Mouse (Mus musculus): Measurements from ENCODE around the gene Mrpl2. TPM values are rescaled to one million over a fixed set of nuclear protein-coding genes. Genes with fewer than 3 reads are reported as not detected.

Mrpl2 gene
- polyA plus RNA-seq (2014; fragmentation: Nextera tagmentation; extraction: Ambion mirVana) = 59.9 and 64.4 TPM in 2 replicates

DNA sequence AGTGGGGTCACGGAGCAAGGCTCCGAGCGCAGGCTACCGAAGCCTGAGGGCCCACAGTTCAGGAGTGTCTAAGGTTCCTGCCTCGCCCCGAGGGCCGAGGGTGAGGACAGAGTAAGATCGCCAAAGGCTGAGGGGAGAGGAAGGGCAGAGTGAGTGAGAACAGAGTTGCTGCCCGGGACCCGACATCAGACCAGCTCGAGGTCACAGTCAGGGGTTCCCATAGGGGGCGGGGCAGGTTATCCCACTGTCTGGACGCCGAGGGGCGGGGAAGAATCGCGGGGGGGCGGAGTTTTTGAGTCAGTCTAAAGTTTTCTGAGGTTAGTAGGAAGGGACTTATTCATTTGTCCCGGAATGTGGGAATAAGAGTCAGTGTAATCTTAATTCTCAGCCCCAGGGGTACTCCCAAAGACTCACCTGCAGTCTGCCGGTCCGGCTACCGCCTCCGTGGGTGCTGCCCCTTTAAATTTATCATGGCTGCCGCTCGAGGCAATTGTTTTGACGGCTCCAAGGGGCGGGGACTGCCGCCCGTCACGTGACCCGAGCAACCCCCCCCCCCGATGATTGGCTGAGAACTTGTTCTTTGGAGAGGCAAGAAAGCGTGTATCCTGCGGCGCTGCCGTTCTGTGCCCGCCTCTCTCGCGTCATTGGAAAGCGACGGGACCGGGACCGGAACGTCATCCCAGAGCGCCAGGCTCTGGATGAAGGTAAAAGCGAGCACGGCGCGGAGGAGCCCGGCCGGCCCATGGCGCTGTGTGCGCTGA, at the start of gene Mrpl2, which contains the start of gene Klc4:
Mrpl2 (plus strand) TSS at position 669 of the 761 bp plus-strand sequence.
Klc4 (minus strand) TSS at position 462 of the 761 bp plus-strand sequence.
- WGBS = under 1% methylated on average over 51 of the region's 53 CpGs
- H3K9ac ChIP-seq (replicated peaks; ENCODE audit: low read depth, low read length) = peak within 1 kb of the TSS; percentile 83
- H3K9me3 ChIP-seq (ENCODE audit: control insufficient read depth, low read length) = no peaks in the 10 kb centered on the region
- peak within 1 kb of the TSS; percentile 83 for H3K4me3 ChIP-seq (ENCODE audit: low read depth, low read length)
- H3K27ac ChIP-seq (ENCODE audit: low read depth, low read length) = peak within 1 kb of the TSS; percentile 87
- H3K36me3 ChIP-seq (ENCODE audit: control insufficient read depth, insufficient read depth, low read length) = peaks cover 10% of the 10 kb centered on the region
- peak within 1 kb of the TSS; percentile 93 for H3K4me2 ChIP-seq (ENCODE audit: low read depth, low read length)
- no peaks in the 10 kb centered on the region for H3K27me3 ChIP-seq (ENCODE audit: control insufficient read depth, insufficient read depth, low read length)
- peaks cover 22% of the 10 kb centered on the region for H3K4me1 ChIP-seq (ENCODE audit: control insufficient read depth, insufficient read depth, low read length)
- peak; percentile 61 for ATAC-seq (ENCODE audit: low read depth)

- 97% methylated on average over 11 of the region's 11 CpGs for WGBS
- Histone ChIP-seq H3K4me1 (ENCODE audit: control insufficient read depth, insufficient read depth, low read length) (no peaks in the 10 kb centered on the region), H3K4me3 (ENCODE audit: low read depth, low read length) (no peak overlapping the region)
Measured at GRCm38 (mm10) chr17:46597956-46598355, 48.1 kb upstream of the Mrpl2 start.

DNA sequence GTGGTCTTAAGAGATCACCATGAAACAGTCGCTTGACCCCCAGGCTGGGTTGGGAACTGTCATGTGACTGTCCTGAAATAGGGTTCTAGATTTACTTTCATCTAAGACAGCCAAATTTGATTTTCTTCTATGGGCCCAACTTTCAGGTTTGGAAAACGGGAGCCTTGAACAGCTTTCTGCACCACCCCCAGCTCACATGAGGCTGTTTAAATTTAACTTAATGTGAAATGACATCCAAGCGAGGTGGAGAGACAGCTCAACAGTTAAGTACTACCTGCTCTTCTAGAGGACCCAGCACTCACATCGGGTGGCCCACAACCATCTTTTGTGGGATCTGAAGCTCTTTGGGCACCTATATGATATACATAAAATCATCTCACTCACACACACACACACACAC, 47.1 kb upstream of the Mrpl2 start:
- Histone ChIP-seq H3K4me3 (ENCODE audit: low read depth, low read length) (no peak overlapping the region), H3K4me1 (ENCODE audit: control insufficient read depth, insufficient read depth, low read length) (no peaks in the 10 kb centered on the region), H3K9ac (replicated peaks; ENCODE audit: low read depth, low read length) (no peak overlapping the region), H3K36me3 (ENCODE audit: control insufficient read depth, insufficient read depth, low read length) (no peaks in the 10 kb centered on the region), H3K27me3 (ENCODE audit: control insufficient read depth, insufficient read depth, low read length) (no peaks in the 10 kb centered on the region), H3K27ac (ENCODE audit: low read depth, low read length) (no peak overlapping the region), H3K4me2 (ENCODE audit: low read depth, low read length) (no peak overlapping the region), H3K9me3 (ENCODE audit: control insufficient read depth, low read length) (no peaks in the 10 kb centered on the region)
- ATAC-seq (ENCODE audit: low read depth) = no peak
- WGBS = 88% methylated on average over 4 of the region's 4 CpGs

More at GRCm38 (mm10) chr17:46597956-46598355, 48.1 kb upstream of the Mrpl2 start:
- Histone ChIP-seq H3K9ac (replicated peaks; ENCODE audit: low read depth, low read length) (no peak overlapping the region), H3K27me3 (ENCODE audit: control insufficient read depth, insufficient read depth, low read length) (no peaks in the 10 kb centered on the region), H3K4me2 (ENCODE audit: low read depth, low read length) (no peak overlapping the region), H3K27ac (ENCODE audit: low read depth, low read length) (no peak overlapping the region), H3K9me3 (ENCODE audit: control insufficient read depth, low read length) (no peaks in the 10 kb centered on the region), H3K36me3 (ENCODE audit: control insufficient read depth, insufficient read depth, low read length) (no peaks in the 10 kb centered on the region)
- ATAC-seq (ENCODE audit: low read depth) = no peak

- H3K36me3 ChIP-seq (ENCODE audit: control insufficient read depth, insufficient read depth, low read length) = no peaks in the 10 kb centered on the region
- no peaks in the 10 kb centered on the region for H3K27me3 ChIP-seq (ENCODE audit: control insufficient read depth, insufficient read depth, low read length)
- no peak for ATAC-seq (ENCODE audit: low read depth)
- H3K9me3 ChIP-seq (ENCODE audit: control insufficient read depth, low read length) = no peaks in the 10 kb centered on the region
- no peak overlapping the region for H3K9ac ChIP-seq (replicated peaks; ENCODE audit: low read depth, low read length)
- H3K27ac ChIP-seq (ENCODE audit: low read depth, low read length) = no peak overlapping the region
- peaks cover 5% of the 10 kb centered on the region; the same call in 1 of the 2 replicates for H3K4me1 ChIP-seq (ENCODE audit: control insufficient read depth, insufficient read depth, low read length)
- H3K4me3 ChIP-seq (ENCODE audit: low read depth, low read length) = no peak overlapping the region
- H3K4me2 ChIP-seq (ENCODE audit: low read depth, low read length) = no peak overlapping the region
- 95% methylated on average over 2 of the region's 2 CpGs for WGBS
Measured at GRCm38 (mm10) chr17:46600569-46600968, 45.5 kb upstream of the Mrpl2 start.

GRCm38 (mm10) chr17:46602212-46602611, 43.8 kb upstream of the Mrpl2 start:
- H3K9me3 ChIP-seq (ENCODE audit: control insufficient read depth, low read length) = no peaks in the 10 kb centered on the region
- no peaks in the 10 kb centered on the region for H3K36me3 ChIP-seq (ENCODE audit: control insufficient read depth, insufficient read depth, low read length)
- H3K4me2 ChIP-seq (ENCODE audit: low read depth, low read length) = no peak overlapping the region
- H3K4me3 ChIP-seq (ENCODE audit: low read depth, low read length) = no peak overlapping the region
- no peaks in the 10 kb centered on the region for H3K27me3 ChIP-seq (ENCODE audit: control insufficient read depth, insufficient read depth, low read length)
- H3K27ac ChIP-seq (ENCODE audit: low read depth, low read length) = no peak overlapping the region
- WGBS = 78% methylated on average over 9 of the region's 9 CpGs
- peaks cover 5% of the 10 kb centered on the region; the same call in 1 of the 2 replicates for H3K4me1 ChIP-seq (ENCODE audit: control insufficient read depth, insufficient read depth, low read length)
- no peak for ATAC-seq (ENCODE audit: low read depth)
- H3K9ac ChIP-seq (replicated peaks; ENCODE audit: low read depth, low read length) = no peak overlapping the region

DNA sequence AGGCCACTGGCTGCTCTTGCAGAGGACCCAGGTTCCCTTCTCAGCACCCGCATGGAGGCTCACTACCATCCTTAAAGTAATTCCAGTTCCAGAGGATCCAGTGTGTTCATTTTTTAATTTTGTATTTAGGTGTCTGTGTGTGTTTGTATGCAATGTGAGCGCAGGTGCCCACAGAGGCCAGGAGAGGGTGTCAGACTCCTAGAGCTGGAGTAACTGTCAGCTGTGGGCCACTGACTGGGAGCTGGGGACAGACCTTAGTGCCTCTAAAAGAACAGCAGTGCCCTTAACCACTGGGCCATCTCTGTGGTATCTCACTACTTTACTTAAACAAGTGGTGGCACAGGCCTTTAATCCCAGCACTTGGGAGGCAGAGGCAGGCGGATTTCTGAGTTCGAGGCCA, 42.8 kb upstream of the Mrpl2 start:
- no peak overlapping the region for H3K4me2 ChIP-seq (ENCODE audit: low read depth, low read length)
- H3K9me3 ChIP-seq (ENCODE audit: control insufficient read depth, low read length) = no peaks in the 10 kb centered on the region
- no peak overlapping the region for H3K4me3 ChIP-seq (ENCODE audit: low read depth, low read length)
- no peaks in the 10 kb centered on the region for H3K27me3 ChIP-seq (ENCODE audit: control insufficient read depth, insufficient read depth, low read length)
- H3K36me3 ChIP-seq (ENCODE audit: control insufficient read depth, insufficient read depth, low read length) = no peaks in the 10 kb centered on the region
- H3K27ac ChIP-seq (ENCODE audit: low read depth, low read length) = no peak overlapping the region
- WGBS = over 99% methylated on average over 4 of the region's 4 CpGs
- no peak overlapping the region for H3K9ac ChIP-seq (replicated peaks; ENCODE audit: low read depth, low read length)
- no peak for ATAC-seq (ENCODE audit: low read depth)
- H3K4me1 ChIP-seq (ENCODE audit: control insufficient read depth, insufficient read depth, low read length) = peaks cover 5% of the 10 kb centered on the region; the same call in 1 of the 2 replicates

GRCm38 (mm10) chr17:46605126-46605525, 40.9 kb upstream of the Mrpl2 start:
- Histone ChIP-seq H3K27ac (ENCODE audit: low read depth, low read length) (peak overlapping the region; percentile 34; the same call in 1 of the 2 replicates), H3K9ac (replicated peaks; ENCODE audit: low read depth, low read length) (no peak overlapping the region; the same call in 1 of the 2 replicates), H3K4me1 (ENCODE audit: control insufficient read depth, insufficient read depth, low read length) (peaks cover 5% of the 10 kb centered on the region; the same call in 1 of the 2 replicates), H3K4me2 (ENCODE audit: low read depth, low read length) (no peak overlapping the region), H3K36me3 (ENCODE audit: control insufficient read depth, insufficient read depth, low read length) (no peaks in the 10 kb centered on the region), H3K27me3 (ENCODE audit: control insufficient read depth, insufficient read depth, low read length) (no peaks in the 10 kb centered on the region), H3K4me3 (ENCODE audit: low read depth, low read length) (no peak overlapping the region), H3K9me3 (ENCODE audit: control insufficient read depth, low read length) (no peaks in the 10 kb centered on the region)
- WGBS = 43% methylated on average over 5 of the region's 5 CpGs
- no peak for ATAC-seq (ENCODE audit: low read depth)

- ATAC-seq (ENCODE audit: low read depth) = no peak
- peaks cover 5% of the 10 kb centered on the region; the same call in 1 of the 2 replicates for H3K4me1 ChIP-seq (ENCODE audit: control insufficient read depth, insufficient read depth, low read length)
Measured at GRCm38 (mm10) chr17:46605987-46606386, 40.0 kb upstream of the Mrpl2 start.

More at GRCm38 (mm10) chr17:46605987-46606386, 40.0 kb upstream of the Mrpl2 start:
- H3K4me3 ChIP-seq (ENCODE audit: low read depth, low read length) = no peak overlapping the region
- 80% methylated on average over 12 of the region's 12 CpGs for WGBS
- H3K9ac ChIP-seq (replicated peaks; ENCODE audit: low read depth, low read length) = no peak overlapping the region
- no peaks in the 10 kb centered on the region for H3K9me3 ChIP-seq (ENCODE audit: control insufficient read depth, low read length)
- H3K36me3 ChIP-seq (ENCODE audit: control insufficient read depth, insufficient read depth, low read length) = no peaks in the 10 kb centered on the region
- H3K4me2 ChIP-seq (ENCODE audit: low read depth, low read length) = no peak overlapping the region
- H3K27ac ChIP-seq (ENCODE audit: low read depth, low read length) = no peak overlapping the region
- H3K27me3 ChIP-seq (ENCODE audit: control insufficient read depth, insufficient read depth, low read length) = no peaks in the 10 kb centered on the region

All from neural tube, embryonic 14.5 days (tissue).